Mouse (Mus musculus) lung, adult 2 months (tissue): ENCODE measurements around the gene Adora2a.

Source experiments
- CTCF ChIP-seq: fragments of 200-500 bp; IDR thresholded peaks from 2 replicates; pipeline ENCODE4 v1.5.1; 2011; ENCODE audit warnings: mild to moderate bottlenecking, low read length, control low read depth; ENCODE audit not compliant: insufficient read depth
- POLR2A ChIP-seq: fragments of 200-500 bp; IDR thresholded peaks from 2 replicates; pipeline ENCODE4 v1.6.1; 2011; ENCODE audit warnings: low read depth, mild to moderate bottlenecking, control low read depth, low read length, borderline replicate concordance; ENCODE audit errors: extremely low read depth

DNA sequence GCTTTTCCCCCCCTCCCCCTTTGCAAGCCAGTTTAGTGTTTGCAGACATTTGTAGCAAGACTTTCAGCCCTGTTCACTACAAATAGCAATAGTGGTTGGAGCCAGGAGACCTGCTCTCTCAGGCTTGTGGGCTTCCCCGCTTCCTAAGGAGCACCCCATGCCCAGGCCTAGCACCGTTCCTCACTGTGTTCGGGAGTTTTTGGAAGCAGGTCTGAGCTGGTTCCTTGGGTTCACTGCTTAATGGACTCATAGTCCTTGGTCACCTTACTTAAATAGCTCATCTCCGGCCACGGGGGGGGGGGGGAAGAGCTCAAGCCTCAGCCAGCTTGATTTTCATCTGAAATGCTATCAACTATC, 12.7 kb upstream of the Adora2a start:
- TF ChIP-seq CTCF (no peak), POLR2A (no peak)
